Mouse (Mus musculus) liver, adult 2 months (tissue): Measurements from ENCODE around the gene Robo2.

Experiments
- CTCF ChIP-seq: fragments of 200-500 bp; IDR thresholded peaks from 2 replicates; pipeline ENCODE4 v1.5.1; 2011; ENCODE audit warnings: low read depth, low read length, control low read depth
- POLR2A ChIP-seq: fragments of 200-500 bp; IDR thresholded peaks from 2 replicates; pipeline ENCODE4 v1.6.1; 2011; ENCODE audit warnings: low read length, control low read depth; ENCODE audit not compliant: insufficient read depth; ENCODE audit errors: extremely low read depth

- TF ChIP-seq POLR2A: no peak
- TF ChIP-seq CTCF: no peak
Observed at GRCm38 (mm10) chr16:74420324-74420723, 8.7 kb upstream of the Robo2 start.
